Mouse (Mus musculus): Measurements from ENCODE around the gene Gria4.
"Not testable (repeated sequence)": the region's sequence is repeated elsewhere in the genome, so short reads cannot be mapped to it uniquely, and the experiment has no call there.

The Gria4 gene

DNA sequence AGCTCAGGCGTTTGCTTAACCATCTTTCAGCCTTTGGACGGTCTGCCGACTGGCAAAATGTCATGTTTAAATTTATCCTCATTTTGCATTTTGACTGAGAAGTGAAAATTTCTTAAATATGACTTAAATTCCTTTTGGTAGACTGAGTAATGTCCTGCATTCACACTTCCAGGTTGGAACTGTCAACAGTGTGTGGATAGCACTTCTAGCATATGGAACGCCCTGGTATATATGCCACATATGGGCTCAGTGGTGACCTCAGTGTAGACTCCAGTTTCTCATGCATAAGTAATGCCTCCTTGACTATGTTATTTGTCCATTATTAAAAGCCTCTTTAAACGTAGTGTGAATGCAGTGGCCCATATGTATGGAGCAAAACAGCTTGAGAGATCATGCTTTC is 222.4 kb downstream of the Gria4 start:
- in situ Hi-C loops (cut with MboI): no loop called here

DNA sequence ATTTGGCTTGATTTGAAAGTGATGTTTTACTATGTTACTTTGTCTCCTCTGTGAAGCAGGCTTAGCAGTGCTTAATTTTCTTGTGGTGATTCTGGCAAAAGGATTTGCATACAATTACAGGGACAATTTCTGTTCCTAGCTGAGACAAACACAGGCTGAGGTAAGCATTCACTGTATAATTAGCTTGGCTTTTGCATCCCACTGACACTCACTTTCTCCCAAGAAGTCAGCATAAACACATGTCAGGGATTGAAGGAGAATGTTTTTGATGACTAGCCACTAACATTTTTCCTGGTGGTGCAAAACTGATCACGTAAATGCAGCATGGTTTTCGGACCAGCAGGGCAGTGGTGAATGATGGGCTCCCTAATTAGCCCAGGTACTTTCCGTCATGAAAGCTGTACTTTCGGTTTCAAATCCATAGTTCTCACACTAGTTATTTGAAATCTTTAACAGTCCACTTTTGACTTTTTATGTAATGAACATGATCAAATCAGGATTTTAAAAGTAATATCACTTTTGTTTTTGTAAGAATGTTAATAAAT is 240.5 kb downstream of the Gria4 start:
- in situ Hi-C loops (cut with MboI): no loop called here

- in situ Hi-C loops (cut with MboI): no loop called here
These were observed 256.8 kb downstream of the Gria4 start for GRCm38 (mm10) chr9:4539218-4539617.

DNA sequence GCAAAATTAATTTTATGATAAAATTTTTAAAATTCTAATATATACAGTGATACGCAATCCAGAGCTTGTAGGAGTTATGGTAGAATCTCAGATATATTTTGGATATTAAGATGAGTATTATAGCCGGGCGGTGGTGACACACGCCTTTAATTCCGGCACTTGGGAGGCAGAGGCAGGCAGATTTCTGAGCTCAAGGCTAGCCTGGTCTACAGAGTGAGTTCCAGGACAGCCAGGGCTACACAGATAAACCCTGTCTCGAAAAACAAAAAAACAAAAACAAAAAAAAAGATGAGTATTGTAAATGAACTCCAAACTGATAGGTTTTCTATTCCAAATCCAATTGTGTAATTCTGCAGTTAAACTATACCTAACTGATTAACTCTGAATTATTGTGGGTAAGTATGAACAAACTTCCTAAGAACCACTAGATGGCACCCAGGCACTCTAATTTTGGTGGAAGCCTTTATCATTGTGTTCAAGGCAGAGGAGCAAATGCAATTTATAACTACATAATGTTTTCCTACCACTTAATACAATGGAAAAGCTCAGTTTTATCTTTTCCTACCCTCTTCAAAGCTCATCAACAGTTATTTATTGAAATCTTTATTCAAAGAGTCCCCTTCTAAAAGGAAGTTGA is 259.4 kb downstream of the Gria4 start:
- in situ Hi-C loops (cut with MboI): no loop called here

- in situ Hi-C loops (cut with MboI): no loop called here
These were observed 281.5 kb downstream of the Gria4 start for GRCm38 (mm10) chr9:4514563-4514885.

GRCm38 (mm10) chr9:4513796-4514562 is 282.1 kb downstream of the Gria4 start:
- in situ Hi-C loops (cut with MboI): no loop called here

DNA sequence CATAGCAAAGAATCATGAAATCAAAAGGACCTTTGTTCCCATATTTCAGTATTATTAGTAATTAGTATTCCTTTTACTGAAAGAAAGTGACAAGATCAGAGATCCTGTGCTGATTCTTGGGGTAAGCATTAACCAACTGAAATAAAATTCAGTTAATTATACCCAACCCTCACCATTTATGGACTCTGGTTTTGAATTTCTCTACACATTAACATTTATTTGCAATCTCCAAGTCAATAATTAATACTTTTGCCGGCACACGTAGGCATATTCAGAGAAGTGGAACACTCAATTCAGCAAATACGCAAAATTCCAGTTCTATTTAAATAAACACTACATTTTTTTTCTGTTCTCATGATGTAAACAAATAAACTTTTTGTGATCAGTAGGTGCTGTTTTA is 289.9 kb downstream of the Gria4 start:
- in situ Hi-C loops (cut with MboI): no loop called here

GRCm38 (mm10) chr9:4505087-4505486 is 290.9 kb downstream of the Gria4 start:
- in situ Hi-C loops (cut with MboI): no loop called here

- in situ Hi-C loops (cut with MboI): no loop called here
These were observed 309.6 kb downstream of the Gria4 start for GRCm38 (mm10) chr9:4486428-4486827.

DNA sequence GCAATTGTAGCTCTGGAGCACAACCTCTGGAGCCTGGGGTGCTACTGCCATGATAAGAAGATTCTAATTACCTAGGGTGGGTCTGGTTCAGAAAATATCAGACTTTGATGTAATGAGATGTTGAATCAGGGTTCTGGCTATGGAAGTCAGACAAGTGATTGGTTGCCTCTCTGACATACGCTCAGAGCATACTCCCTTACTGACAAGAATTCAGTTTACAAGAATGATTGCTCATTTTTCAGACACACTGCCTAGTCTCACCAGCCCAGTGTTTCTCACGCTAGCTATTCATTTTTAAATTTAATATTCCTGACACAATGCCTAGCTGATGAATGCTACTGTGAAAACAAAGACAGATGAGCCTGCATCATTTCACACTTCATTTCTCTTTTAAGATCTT is 311.5 kb downstream of the Gria4 start:
- in situ Hi-C loops (cut with MboI): no loop called here

DNA sequence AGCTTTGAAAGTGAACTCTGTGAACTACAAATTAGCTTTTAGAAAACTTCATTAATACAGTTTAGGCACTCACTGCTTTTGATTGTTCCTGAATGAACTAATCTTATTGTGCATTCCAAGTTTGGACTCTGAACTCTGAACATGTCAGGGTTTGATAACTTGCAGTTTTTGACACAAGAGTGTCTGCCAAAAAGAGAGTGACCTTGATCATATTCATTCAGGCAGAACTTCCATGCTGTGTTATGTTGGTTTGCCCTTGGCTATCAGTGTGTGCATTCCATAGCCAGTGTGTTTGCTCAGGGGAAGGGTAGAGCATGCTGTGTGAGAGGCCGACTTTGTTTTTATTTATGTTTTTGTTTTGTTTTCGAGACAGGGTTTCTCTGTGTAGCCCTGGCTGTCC is 325.2 kb downstream of the Gria4 start:
- in situ Hi-C loops (cut with MboI): no loop called here

DNA sequence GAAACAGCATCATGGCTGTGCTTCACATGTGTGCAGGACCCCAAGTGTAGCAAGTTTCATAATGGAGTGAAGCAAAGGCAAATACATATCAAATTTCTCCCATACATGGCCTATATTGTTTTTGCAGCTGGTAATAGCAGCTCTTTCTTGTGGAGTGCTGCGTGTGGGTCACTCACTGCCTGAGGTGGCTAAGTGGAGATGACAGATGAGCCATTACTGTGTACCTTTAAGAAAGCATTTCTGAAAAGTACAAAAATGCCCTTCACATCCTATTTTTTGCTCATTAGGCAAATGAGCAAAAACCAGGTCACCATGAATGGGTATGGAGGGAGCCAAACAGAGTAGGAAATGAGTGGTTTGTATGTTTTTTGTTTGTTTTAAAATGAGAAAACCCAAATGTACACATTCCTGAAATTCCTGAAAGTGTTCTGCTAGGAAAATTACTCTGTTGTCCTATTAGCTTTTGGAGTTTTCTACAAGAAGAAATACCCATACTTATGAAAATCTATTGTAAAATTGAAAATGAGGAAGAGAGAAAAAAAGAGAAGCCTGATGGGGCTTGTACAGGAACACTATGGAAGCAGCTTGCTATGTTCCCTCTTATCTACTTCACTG is 336.5 kb downstream of the Gria4 start:
- in situ Hi-C loops (cut with MboI): no loop called here

- in situ Hi-C loops (cut with MboI): no loop called here
These were observed 337.8 kb downstream of the Gria4 start for GRCm38 (mm10) chr9:4458193-4458592.

- in situ Hi-C loops (cut with MboI): no loop called here
These were observed 338.4 kb downstream of the Gria4 start for GRCm38 (mm10) chr9:4457644-4458043.

DNA sequence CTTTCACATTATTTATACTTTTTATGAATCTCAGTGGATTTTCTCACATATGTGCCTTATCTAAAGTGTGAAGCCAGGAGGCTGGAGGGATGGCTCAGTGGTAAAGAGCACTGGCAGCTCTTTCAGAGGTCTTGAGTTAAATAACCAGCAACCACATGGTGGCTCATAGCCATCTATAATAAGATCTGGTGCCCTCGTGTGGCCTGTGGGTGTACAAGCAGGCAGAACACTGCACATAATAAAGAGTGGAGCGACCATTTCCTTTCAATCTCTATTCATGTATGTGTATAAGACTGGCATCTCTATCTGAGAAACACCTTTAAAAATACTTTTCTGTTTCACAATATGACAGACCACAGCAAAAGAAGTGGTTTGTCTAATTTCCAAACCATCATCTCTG is 353.1 kb downstream of the Gria4 start:
- in situ Hi-C loops (cut with MboI): no loop called here

DNA sequence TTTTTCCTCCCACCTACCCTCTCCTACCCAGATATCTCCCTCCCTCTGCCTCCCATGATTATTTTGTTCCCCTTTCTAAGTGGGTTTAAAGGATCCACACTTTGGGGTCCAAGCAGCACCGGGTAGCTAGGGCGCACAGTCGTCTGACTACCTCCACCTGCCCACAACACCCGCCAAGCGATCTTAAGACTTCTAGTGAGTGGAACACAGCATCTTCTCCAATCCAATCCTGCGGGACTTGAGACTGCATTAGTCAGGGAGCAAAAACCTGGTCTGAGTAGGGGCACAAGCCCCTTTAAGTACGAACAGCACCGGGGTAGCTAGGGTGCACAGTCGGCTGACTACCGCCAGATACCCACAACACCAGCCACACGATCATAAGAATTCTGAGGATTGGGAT is 395.2 kb downstream of the Gria4 start:
- in situ Hi-C loops (cut with MboI): not testable (repeated sequence)

GRCm38 (mm10) chr9:4376640-4377120 is 419.4 kb downstream of the Gria4 start:
- in situ Hi-C loops (cut with MboI): no loop called here

GRCm38 (mm10) chr9:4375828-4376639 is 420.0 kb downstream of the Gria4 start, which contains the start of gene Msantd4:
Msantd4 (plus strand) TSS chr9:4376562.
- in situ Hi-C loops (cut with MboI): no loop called here

All from mature B cell (primary cell).